Mouse (Mus musculus) erythroblast, adult 5-6 weeks (primary cell): ENCODE data around the gene Fkbp8. TPM values are rescaled to one million over a fixed set of nuclear protein-coding genes. Genes with fewer than 3 reads are reported as not detected.

Experiments
- ATAC-seq: replicated peaks from 2 replicates; pipeline ENCODE4 v1.8.0; 2016; ENCODE audit warnings: moderate number of reproducible peaks, mild to moderate bottlenecking, moderate TSS enrichment, inconsistent platforms; ENCODE audit not compliant: poor library complexity, low FRiP score, severe bottlenecking
- total RNA-seq, 2 experiments: library from RNA; stranded (forward) in 1 of 2; stranded (reverse) in 1 of 2; fragments of 150-400 nt in 1 of 2; fragments of 200-764, 138-1000 nt in 1 of 2; gene quantifications; 2 replicates each; pipeline versions ENCODE4 v1.2.3 to v1.2.4; 2015 to 2017; ENCODE audit warnings: low replicate concordance in 2 of 2

The Fkbp8 gene
- total RNA-seq (2015; ENCODE audit: low replicate concordance) = 27.1 and 47.4 TPM in 2 replicates
- 53.5 and 56.9 TPM in 2 replicates for total RNA-seq (2017; ENCODE audit: low replicate concordance)

DNA sequence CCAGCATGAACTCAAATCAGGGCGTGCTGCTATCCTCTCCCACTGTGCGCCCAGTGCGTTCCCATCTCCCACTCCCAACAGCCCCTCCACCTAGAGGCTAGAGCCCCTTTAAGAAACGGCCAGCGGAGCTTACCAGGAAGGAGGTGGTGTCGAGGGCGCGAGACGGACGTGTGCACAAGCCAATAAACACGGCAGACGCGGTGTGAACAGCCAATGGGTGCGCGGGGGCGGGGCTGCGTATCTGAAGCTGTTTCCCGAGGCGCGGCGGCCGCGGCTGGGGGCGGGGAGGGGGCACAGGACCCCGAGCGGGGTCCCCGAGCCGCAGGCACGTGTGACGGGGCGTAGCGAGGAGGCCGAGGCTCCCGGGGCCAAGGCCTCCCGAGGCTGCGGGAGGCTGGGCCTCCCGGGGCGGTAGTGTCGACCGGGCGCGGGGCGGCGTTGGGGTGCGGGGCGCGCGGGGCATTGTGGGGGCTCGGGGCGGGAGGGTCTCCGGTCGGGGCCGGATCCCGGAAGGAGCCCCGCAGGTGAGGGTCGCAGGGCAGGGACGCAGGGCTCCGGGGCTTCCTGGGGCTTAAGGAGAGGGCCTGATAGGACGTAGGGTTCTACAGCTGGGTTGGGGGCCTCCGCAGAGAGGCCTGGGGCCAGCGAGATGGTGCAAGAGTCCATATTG is at the start of gene Fkbp8, which contains the start of gene Kxd1:
TSS of gene Fkbp8 (plus strand) at position 213 of the 670 bp plus-strand sequence.
TSS of gene Kxd1 (minus strand) at position 445 of the 670 bp plus-strand sequence.
- peak; percentile 81 for ATAC-seq

DNA sequence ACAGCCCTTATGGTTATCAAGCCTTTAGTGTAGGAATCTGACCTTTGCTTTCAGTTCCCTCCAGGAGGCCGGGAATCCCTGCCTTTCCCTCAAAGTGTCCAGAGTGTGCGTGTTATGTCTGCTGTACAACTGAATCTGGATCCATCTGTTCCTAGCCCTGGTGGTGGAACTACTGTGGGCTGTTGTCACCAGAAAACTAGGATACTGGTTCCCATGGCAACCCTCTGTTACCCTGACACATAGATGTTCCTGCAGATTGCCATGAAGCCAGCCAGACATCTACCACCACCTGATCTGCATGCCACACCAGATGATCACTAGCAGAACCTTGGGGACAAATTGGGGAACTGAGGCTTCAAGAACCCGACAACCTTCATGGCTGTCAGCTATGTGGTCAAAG is 45.6 kb upstream of the Fkbp8 start:
- ATAC-seq = no peak

DNA sequence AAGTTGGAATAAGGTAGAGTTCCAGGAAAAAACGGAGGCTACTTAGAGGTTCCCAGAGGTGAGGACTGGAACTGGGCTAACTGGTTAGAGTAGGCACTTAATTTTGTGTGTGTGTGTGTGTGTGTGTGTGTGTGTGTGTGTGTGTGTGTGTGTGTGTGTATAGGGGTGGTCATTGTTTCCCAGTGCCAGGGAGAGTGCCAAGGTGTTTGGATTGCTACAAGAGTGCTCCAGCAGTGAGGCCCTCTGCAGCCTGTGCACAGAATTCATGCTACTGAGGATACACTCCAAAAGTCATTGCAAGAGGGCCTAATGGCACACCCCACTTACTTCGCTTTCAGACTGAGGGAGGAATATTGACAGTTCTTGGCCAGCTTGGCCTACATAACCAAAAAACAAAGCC is 44.6 kb upstream of the Fkbp8 start:
- ATAC-seq = no peak

DNA sequence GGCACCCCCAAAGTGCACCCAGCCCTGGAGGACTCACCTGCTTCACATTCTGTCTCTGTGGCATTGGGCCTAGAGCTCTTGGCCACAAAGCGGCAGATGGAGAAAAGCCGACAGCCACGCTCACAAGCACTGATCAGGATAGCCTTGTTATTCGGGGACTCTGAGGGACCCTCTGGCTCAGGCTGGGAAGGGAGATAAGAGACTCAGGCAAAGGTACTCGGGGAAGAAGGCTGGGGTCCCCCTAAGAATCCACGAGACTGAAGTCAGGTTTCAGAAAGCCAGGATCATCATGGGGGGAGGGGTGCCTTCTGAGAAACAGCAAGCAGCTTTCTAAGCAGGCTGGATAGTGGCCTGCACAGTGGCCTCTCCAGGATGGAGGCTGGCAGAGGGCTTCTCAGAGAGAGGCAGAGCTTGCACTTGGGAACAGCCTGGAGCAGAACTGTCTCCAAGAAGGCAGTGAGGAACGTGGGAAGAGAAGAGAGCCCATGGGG is 41.3 kb upstream of the Fkbp8 start:
- ATAC-seq = no peak

DNA sequence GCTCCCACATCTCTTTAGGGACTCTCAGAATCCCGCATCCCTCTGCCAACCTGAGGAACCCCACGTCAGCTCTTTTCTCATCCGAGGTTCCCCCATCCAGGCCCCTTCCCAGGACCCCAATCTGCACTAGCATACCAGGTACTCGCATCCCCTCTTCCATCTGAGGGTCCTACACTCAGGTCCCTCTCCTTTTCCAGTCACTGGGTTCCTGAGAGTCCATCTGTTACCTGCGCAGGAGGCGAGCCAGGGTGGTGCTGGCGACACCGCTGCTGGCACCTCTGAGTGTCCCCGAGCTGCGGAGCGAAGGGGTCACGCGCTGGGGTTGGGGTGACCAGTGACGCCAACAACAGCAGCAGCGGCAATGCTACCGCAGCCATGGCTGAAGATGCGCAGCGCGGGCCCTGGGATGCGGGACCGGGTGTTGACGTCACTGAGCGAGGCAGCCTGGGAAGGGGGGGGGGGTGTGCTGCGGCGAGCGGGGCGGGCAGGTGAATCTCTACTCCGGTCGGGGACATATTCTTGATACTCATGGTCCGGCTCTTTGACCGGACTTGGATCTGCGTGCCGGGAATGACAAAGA is 40.5 kb upstream of the Fkbp8 start, which contains the start of gene Tmem59l:
TSS of gene Tmem59l (minus strand) at position 418 of the 580 bp plus-strand sequence.
- no peak for ATAC-seq

DNA sequence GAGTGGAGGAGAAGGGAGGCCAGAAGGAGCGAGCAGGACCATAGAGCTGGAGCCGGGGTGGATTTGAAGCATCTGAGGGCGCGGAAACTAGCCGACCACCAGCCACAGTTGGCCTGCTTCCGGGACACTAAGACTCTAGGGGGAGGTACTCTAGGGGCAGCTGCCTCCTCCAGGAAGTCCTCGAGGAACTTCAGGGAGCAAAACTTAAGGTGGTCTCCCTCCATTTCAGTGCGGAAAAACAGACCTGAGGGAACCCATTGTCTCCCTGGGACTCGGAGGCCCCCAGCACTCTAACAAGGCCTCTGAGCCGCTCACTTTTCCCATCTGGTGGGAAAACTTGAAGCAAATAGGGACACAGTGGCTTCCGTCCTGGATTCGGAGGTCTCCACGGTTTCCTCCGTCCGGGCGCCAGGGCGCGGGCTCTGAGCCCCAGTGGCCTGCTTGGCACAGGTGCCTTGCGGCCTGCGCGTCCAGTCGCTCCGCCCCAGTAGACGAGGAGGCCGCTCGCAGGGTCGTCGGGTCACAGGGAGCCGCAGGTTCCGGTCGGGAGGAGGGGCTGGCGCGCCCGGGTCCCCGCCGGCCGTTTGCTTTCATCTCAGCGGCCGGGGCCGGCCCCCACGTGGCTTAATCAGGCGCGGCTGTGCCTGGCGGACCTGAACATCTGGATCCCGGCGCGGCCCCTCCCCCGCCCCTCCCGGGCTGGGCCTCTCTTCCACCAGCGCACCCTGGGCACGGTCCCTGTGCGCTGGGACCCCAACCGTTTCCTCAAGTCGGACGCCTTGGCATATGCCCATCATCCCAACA is 39.3 kb upstream of the Fkbp8 start:
- ATAC-seq = no peak

DNA sequence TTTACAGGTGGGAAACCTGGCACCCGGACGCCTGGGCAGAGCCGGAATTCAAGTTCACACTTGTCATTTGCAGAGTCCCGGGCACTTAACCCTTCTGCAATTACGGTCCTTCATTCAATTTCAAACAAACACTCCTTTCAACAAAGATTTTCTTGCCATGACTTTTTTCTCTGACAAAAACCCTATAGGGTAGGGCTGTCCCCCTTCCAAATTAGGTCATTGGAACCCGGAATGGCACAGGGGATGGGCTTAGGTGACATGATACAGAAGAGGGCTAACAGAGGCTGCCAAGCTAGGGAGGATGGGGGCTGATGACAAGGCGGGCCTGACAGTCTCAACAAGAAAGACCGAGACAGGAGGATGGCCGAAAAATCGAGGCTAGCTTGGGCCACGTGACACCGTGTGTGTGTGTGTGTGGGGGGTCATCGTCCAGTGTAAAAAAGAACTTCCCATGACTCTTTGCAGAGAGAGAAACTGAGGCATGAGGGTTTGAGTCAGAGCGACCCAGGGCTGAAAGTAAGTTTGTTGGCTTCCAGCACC is 38.5 kb upstream of the Fkbp8 start:
- ATAC-seq = no peak

DNA sequence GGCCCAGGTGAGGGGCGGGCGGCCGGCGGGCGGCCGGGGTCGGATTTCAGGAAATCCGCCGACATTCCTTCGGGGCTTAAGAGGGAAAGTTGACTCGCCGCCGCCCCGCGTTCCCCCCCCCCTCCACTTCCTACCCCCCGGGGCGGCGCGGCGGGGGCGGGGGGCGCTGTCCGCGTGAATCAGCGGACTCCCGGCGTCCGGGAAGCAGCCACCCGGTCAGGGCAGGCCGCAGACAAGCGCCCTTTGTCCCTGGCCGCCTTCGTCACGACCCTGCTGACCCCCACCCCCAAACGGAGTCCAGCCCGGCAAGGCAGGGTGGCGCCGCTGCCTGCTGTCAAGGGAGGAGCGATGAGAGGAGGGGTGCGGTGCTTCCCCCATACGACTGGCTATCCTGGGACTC is 37.9 kb upstream of the Fkbp8 start:
- ATAC-seq = no peak

DNA sequence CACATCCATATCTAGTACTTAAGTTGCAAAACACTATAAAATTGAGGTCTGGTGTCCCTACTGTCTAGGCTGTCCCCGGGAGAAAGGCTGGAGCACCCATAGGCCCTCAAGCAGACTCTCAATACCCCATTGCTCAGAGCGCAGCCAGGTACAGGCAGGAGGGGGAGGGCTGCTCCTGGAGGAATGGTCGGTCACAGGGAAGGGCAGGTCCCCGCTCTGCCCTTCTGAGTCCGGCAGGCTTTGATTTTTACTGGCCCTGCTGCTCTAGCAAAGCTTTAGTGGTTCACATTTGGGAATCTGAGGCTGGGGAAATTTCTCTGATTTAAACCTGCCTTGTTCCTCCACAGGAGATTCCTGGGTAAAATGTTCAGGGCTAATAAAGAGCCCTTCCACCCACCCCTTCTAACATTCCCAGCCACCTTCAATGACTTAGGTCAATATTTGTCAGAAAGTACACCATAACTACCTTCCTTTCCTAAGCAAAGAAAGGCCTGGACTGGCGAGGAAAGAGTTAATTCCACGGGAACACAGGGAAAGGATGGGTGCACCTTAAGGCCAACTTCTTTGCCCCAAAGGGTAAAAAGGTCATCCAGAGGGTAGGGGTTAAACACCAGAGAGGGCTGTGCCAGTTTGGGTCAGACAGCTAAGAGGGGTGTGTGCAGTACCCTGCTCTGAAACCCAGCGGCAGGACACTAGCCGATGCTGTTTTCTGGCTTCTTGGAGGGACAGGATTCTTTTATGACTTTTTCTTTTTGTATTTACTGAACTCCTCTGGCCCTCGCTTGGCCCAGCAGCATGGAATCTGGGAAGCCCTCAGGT is 37.3 kb upstream of the Fkbp8 start:
- ATAC-seq = no peak

DNA sequence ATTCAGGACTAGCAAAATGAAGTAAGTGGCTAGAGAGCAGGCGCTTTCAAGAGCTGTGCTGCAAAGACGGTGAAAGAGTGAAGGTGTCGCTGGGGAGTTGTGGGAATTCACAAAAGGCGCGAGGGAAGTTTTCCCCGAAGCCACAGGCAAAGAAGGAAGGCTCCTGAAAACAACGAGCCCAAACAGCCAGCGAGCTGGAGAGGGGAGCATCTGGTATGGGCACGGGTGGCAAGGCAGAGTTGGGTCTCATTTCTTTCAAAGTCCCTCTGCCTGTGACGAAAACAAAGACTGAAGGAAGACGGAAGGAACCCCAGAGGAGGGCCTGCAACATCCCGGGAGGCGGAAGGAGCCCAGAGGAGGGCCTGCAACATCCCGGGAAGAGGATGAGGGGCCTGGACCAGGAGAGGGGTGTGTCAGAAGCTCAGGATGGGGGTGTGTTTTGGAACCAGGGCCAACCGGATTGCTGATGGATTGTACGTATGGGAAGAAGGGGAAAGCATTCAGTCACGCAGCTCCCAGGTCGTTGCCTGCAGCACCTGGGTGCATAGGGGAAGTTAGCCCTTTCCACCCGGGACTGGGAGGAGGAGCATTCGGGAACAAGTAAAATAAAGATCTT is 36.5 kb upstream of the Fkbp8 start:
- no peak for ATAC-seq

DNA sequence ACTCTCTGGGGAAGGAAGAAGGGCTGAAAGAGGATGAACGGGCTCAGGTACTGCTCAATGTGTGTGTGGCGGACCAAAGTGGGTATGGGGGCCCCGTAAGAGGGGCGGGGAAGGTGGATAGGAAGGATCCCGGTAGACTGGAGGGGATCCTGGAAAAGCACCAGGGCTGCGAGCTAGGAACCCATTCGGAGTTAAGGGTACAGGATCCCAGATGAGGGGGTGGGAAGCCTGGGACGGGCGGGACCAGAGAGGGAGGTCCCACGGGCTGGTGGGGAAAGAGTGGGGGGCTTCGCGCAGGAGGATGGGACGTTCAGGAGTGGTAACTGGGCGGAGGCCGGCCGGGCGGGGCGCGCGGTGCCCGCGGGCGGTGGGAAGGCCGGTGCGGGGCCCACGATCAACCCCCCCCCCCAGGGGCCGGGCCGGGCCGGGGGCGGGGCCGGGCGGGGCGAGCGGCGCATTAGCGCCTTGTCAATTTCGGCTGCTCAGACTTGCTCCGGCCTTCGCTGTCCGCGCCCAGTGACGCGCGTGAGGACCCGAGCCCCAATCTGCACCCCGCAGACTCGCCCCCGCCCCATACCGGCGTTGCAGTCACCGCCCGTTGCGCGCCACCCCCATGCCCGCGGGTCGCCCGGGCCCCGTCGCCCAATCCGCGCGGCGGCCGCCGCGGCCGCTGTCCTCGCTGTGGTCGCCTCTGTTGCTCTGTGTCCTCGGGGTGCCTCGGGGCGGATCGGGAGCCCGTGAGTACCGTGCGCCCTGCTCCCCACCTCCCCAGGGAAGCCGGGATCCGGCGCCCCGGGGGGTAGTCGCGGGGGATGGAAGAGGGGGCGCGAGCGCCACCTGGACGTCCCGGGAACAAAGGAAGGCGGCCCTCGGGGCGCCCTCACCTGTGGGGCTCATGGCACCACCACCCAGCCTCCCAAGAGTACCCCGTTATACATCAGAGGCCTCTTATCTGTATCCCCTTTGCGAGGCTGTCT is 34.6 kb upstream of the Fkbp8 start, which contains the start of gene Crlf1:
TSS of gene Crlf1 (plus strand) at position 495 of the 977 bp plus-strand sequence.
- no peak for ATAC-seq

DNA sequence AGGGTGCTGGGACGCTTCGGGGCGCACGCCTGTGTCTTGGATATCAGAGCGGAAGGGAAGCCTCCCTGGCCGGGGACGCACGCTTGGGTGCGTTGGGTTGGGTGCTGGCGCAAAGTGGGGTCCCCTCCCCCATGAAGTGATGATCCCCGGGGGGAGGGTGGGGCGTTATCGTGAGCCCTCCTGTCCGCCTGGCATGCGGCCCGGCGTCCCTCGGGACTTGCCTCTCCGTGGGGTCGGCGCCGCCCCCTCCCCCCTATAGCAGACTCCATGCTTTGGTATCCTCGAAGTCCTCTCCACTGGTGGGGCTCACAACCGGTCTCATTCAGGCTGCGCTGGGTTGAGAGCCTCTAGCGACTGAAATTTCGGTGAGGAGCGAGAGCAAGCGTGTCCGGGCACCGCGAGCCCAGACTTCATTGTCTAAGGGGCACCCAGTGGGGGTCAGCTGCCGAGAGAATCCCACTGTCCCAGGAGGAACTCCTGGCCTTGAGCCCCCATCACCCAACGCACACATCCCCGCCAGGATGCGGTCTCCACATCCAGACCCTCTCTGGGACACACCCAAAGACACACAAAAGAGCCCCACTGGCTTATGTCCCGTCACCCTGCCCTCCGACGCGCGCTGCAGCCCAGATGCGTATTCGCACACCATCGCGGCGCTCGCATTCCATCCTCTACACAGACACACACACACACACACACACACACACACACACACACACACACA is 33.7 kb upstream of the Fkbp8 start:
- ATAC-seq = no peak

DNA sequence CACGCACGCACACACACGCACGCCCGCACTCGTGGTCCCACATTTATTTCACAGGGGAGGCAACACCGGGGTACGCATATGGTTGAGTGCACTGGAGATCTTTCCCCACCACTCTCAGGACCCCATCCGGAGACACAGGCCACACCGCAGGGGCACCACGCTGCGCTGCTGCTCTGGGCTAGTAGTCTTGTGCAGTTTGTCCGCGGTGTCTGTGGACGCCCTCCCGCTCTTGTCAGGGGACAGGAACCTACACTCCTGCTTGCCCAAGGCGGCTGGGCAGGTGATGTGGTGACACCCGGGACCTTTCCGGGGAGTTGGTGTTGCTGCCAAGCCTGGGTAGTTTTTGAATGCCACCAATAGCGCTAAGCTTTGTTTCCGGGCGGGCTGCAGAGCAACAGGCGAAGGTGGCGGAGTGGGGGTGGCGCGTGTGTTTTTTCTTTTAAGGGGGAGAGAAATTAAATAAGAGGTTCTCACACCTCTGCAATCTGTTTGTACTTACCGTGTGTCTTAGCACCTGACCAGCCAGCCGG is 33.0 kb upstream of the Fkbp8 start:
- no peak for ATAC-seq

DNA sequence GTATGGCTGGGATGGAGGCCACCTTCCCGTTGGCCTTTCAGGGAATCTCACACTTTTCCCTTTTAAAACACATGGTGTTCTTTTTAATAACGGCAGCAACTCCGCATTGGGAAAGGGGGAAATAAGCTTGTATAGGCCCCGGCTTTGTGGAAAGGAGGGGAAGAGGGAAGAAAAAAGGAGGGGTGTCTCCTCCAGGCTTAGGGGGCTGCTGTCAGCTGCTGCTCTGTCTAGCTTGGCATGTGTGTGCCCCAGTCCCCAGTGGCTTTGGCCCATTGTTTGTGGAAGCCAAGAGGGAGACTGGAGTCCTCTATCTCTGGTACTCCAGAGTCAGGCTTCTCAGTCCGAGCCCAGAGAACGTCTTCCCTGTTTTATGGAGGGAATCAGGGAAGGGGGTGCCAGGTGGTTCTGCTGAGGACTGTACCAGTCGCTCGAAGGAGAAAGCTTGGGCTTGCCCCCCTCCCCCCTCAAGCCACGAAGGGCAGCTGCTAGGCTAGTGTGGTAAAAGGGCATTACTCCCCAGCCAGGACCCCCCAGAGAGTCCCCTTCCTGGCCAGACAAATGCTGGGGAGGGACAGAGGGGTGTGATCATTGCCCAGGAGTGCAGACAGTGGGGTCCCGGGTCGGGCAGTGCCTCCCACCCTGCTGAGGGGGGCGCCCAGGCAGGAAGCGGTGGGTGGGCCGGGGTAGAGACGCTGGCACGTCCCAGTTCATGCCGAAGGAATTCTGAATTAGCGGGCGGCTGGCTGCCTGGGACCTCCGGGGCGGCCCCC is 32.3 kb upstream of the Fkbp8 start:
- ATAC-seq = no peak

DNA sequence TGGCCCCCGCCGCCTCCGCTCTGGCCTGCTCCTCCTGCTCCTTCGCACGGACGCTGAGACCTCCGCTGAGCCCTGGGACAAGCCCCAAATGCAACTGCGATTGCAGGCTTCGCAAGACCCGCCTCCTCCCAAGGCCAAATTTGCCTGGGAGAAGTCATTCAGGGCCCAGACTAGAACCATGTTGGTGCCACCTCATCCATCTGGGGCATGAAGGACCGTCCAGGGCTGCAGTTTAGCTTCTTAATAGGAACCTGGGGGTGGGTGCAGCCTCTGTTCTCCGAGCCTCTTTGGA is 31.8 kb upstream of the Fkbp8 start:
- ATAC-seq = no peak
